Mouse (Mus musculus): ENCODE results near the gene Renbp. TPM values are rescaled to one million over a fixed set of nuclear protein-coding genes. Genes with fewer than 3 reads are reported as not detected.

Gene Renbp
- polyA plus RNA-seq, 1 experiment from 2014 or later, result 13.3 TPM

- Histone ChIP-seq H3K4me1 (replicated peaks) (peaks cover 25% of the 10 kb centered on the region), H3K9ac (peak overlapping the region; percentile 70), H3K4me2 (peak overlapping the region; percentile 61), H3K27me3 (no peaks in the 10 kb centered on the region), H3K36me3 (no peaks in the 10 kb centered on the region), H3K4me3 (peak overlapping the region; percentile 60), H3K27ac (replicated peaks) (peak overlapping the region; percentile 83), H3K9me3 (no peaks in the 10 kb centered on the region)
- 26% methylated on average over 31 of the region's 48 CpGs for WGBS
- ATAC-seq (ENCODE audit: low FRiP score, low read depth), result peak; percentile 73
Observed at GRCm38 (mm10) chrX:73880194-73881035, 50.2 kb downstream of the Renbp start.

GRCm38 (mm10) chrX:73877014-73877413, 53.6 kb downstream of the Renbp start:
- Histone ChIP-seq H3K4me2 (peak overlapping the region; percentile 40), H3K9ac (no peak overlapping the region), H3K4me3 (no peak overlapping the region; the same call in 1 of the 2 replicates), H3K27ac (replicated peaks) (no peak overlapping the region), H3K4me1 (replicated peaks) (peaks cover 25% of the 10 kb centered on the region), H3K27me3 (no peaks in the 10 kb centered on the region), H3K9me3 (no peaks in the 10 kb centered on the region), H3K36me3 (no peaks in the 10 kb centered on the region)
- 91% methylated on average over 1 of the region's 1 CpGs for WGBS
- no peak for ATAC-seq (ENCODE audit: low FRiP score, low read depth)

- Histone ChIP-seq H3K4me2 (peak overlapping the region; percentile 40), H3K36me3 (no peaks in the 10 kb centered on the region), H3K27ac (replicated peaks) (no peak overlapping the region), H3K4me1 (replicated peaks) (peaks cover 20% of the 10 kb centered on the region), H3K4me3 (0 out of 2 replicates have a peak overlapping the region, but pooled peaks have one; percentile 7), H3K9ac (no peak overlapping the region), H3K9me3 (no peaks in the 10 kb centered on the region), H3K27me3 (no peaks in the 10 kb centered on the region)
- 68% methylated on average over 2 of the region's 2 CpGs for WGBS
- no peak for ATAC-seq (ENCODE audit: low FRiP score, low read depth)
Observed at GRCm38 (mm10) chrX:73875881-73876280, 54.8 kb downstream of the Renbp start.

Other genes starting within 250 kb of the Renbp start
- gene Bcap31, start 214.7 kb downstream of the Renbp start, polyA plus RNA-seq (2015; fragmentation: Nextera tagmentation; extraction: Ambion mirVana), result 134 and 137 TPM in 2 replicates
- gene Abcd1, start 214.3 kb downstream of the Renbp start, polyA plus RNA-seq (2015; fragmentation: Nextera tagmentation; extraction: Ambion mirVana), result 12.9 and 13.9 TPM in 2 replicates
- gene Plxnb3, start 173.8 kb downstream of the Renbp start, polyA plus RNA-seq (2015; fragmentation: Nextera tagmentation; extraction: Ambion mirVana), result 0.79 and 1.1 TPM in 2 replicates
- 1.4 and 1.9 TPM in 2 replicates for gene Srpk3, start 156.4 kb downstream of the Renbp start, polyA plus RNA-seq (2015; fragmentation: Nextera tagmentation; extraction: Ambion mirVana)
- gene Idh3g, start 144.0 kb downstream of the Renbp start, polyA plus RNA-seq (2015; fragmentation: Nextera tagmentation; extraction: Ambion mirVana), result 252 and 268 TPM in 2 replicates
- 143 and 154 TPM in 2 replicates for gene Ssr4, start 143.8 kb downstream of the Renbp start, polyA plus RNA-seq (2015; fragmentation: Nextera tagmentation; extraction: Ambion mirVana)
- 4.5 and 4.7 TPM in 2 replicates for gene Pdzd4, start 105.9 kb downstream of the Renbp start, polyA plus RNA-seq (2015; fragmentation: Nextera tagmentation; extraction: Ambion mirVana)
- gene Avpr2, start 38.7 kb downstream of the Renbp start, polyA plus RNA-seq (2015; fragmentation: Nextera tagmentation; extraction: Ambion mirVana), result 0.17 and 0.18 TPM in 2 replicates
- gene L1cam, start 34.7 kb downstream of the Renbp start, polyA plus RNA-seq (2015; fragmentation: Nextera tagmentation; extraction: Ambion mirVana), result 85.5 and 126 TPM in 2 replicates
- gene Arhgap4, start 9.0 kb downstream of the Renbp start, polyA plus RNA-seq (2015; fragmentation: Nextera tagmentation; extraction: Ambion mirVana), result 3.5 and 3.6 TPM in 2 replicates
- 93.3 and 98.4 TPM in 2 replicates for gene Naa10, start 8.9 kb downstream of the Renbp start, polyA plus RNA-seq (2015; fragmentation: Nextera tagmentation; extraction: Ambion mirVana)
- gene Hcfc1, start 35.5 kb upstream of the Renbp start, polyA plus RNA-seq (2015; fragmentation: Nextera tagmentation; extraction: Ambion mirVana), result 46.4 and 47.1 TPM in 2 replicates
- gene Irak1, start 93.1 kb upstream of the Renbp start, polyA plus RNA-seq (2015; fragmentation: Nextera tagmentation; extraction: Ambion mirVana), result 44.0 and 45.9 TPM in 2 replicates
- not detected in 2 replicates for gene Opn1mw, start 196.6 kb upstream of the Renbp start, polyA plus RNA-seq (2015; fragmentation: Nextera tagmentation; extraction: Ambion mirVana)
- 12.8 and 13.6 TPM in 2 replicates for gene Mecp2, start 204.5 kb upstream of the Renbp start, polyA plus RNA-seq (2015; fragmentation: Nextera tagmentation; extraction: Ambion mirVana)
- not detected in 2 replicates for gene Tex28, start 237.0 kb upstream of the Renbp start, polyA plus RNA-seq (2015; fragmentation: Nextera tagmentation; extraction: Ambion mirVana)
- 0.05 and 0.07 TPM in 2 replicates for gene Tktl1, start 246.4 kb upstream of the Renbp start, polyA plus RNA-seq (2015; fragmentation: Nextera tagmentation; extraction: Ambion mirVana)

All from hindbrain, embryonic 15.5 days (tissue).